Mouse (Mus musculus) intestine, embryonic 16.5 days (tissue): ENCODE results near the gene Papolb. TPM values are rescaled to one million over a fixed set of nuclear protein-coding genes. Genes with fewer than 3 reads are reported as not detected.

Experiments used
- ATAC-seq: fragments of 200-750 bp; cut with Nextera tagmentation; 2 replicates; pipeline ENCODE4 v1.8.0; 2017; ENCODE audit warnings: moderate TSS enrichment, moderate library complexity
- H3K27ac ChIP-seq: fragments of 300-500 bp; sonication (generic); 2 replicates; pipeline ENCODE4 v1.5.1; 2014; ENCODE audit warnings: mild to moderate bottlenecking, low read length
- H3K27me3 ChIP-seq: fragments of 300-500 bp; sonication (generic); replicated peaks from 2 replicates; pipeline ENCODE4 v1.6.1; 2014; ENCODE audit warnings: low read length, control low read depth, mixed read lengths; ENCODE audit not compliant: control insufficient read depth, insufficient read depth
- H3K36me3 ChIP-seq: fragments of 300-500 bp; sonication (generic); 2 replicates; pipeline ENCODE4 v1.6.1; 2014; ENCODE audit warnings: low read length, control low read depth; ENCODE audit not compliant: control insufficient read depth, insufficient read depth
- H3K4me1 ChIP-seq: fragments of 300-500 bp; sonication (generic); 2 replicates; pipeline ENCODE4 v1.6.1; 2014; ENCODE audit warnings: low read length, control low read depth, mixed read lengths; ENCODE audit not compliant: control insufficient read depth, insufficient read depth
- H3K4me2 ChIP-seq: fragments of 300-500 bp; sonication (generic); 2 replicates; pipeline ENCODE4 v1.6.1; 2014; ENCODE audit warnings: low read depth, low read length, control low read depth
- H3K4me3 ChIP-seq: fragments of 300-500 bp; sonication (generic); 2 replicates; pipeline ENCODE4 v1.5.1; 2014; ENCODE audit warnings: mild to moderate bottlenecking, low read length
- H3K9ac ChIP-seq: fragments of 300-500 bp; sonication (generic); 2 replicates; pipeline ENCODE4 v1.6.1; 2014; ENCODE audit warnings: low read depth, low read length
- H3K9me3 ChIP-seq: fragments of 300-500 bp; sonication (generic); 2 replicates; pipeline ENCODE4 v1.6.1; 2016; ENCODE audit warnings: low read length, control low read depth; ENCODE audit not compliant: control insufficient read depth
- WGBS: fragments of 180-500 bp; shearing (Covaris S2); extraction: QIAGEN DNeasy Blood & Tissue Kit; methylation state at CpG from one replicate; pipeline ENCODE4 v1.1.7; 2014; 5-methylcytosine and 5-hydroxymethylcytosine counted together
- polyA plus RNA-seq: library from polyadenylated mRNA; unstranded; fragments of >200 nt; fragmentation: Nextera tagmentation; extraction: Ambion mirVana; gene quantifications from 2 replicates; pipeline ENCODE4 v1.2.1, GENCODE M21; 2015

The Papolb gene
- polyA plus RNA-seq, 1 experiment from 2014 or later: not detected

- no peak overlapping the region for H3K4me3 ChIP-seq
- H3K27me3 ChIP-seq: no peaks in the 10 kb centered on the region
- H3K9ac ChIP-seq: no peak overlapping the region
- H3K9me3 ChIP-seq: no peaks in the 10 kb centered on the region
- WGBS: 78% methylated on average over 3 of the region's 3 CpGs
- no peaks in the 10 kb centered on the region for H3K36me3 ChIP-seq
- H3K4me1 ChIP-seq: peaks cover 9% of the 10 kb centered on the region
- no peak overlapping the region for H3K4me2 ChIP-seq
- no peak overlapping the region for H3K27ac ChIP-seq
- ATAC-seq: no peak
Measured at GRCm38 (mm10) chr5:142504175-142504574, 25.7 kb downstream of the Papolb start.

- Histone ChIP-seq H3K9ac (no peak overlapping the region), H3K4me2 (no peak overlapping the region), H3K27ac (no peak overlapping the region), H3K36me3 (no peaks in the 10 kb centered on the region), H3K4me3 (no peak overlapping the region), H3K27me3 (no peaks in the 10 kb centered on the region), H3K9me3 (no peaks in the 10 kb centered on the region), H3K4me1 (peaks cover 6% of the 10 kb centered on the region; the same call in 1 of the 2 replicates)
- peak; percentile 88 for ATAC-seq
- 3% methylated on average over 3 of the region's 3 CpGs for WGBS
Measured at GRCm38 (mm10) chr5:142502414-142502813, 27.5 kb downstream of the Papolb start.

GRCm38 (mm10) chr5:142500918-142501317 lies 29.0 kb downstream of the Papolb start:
- ATAC-seq: peak; percentile 62
- Histone ChIP-seq H3K9me3 (no peaks in the 10 kb centered on the region), H3K4me1 (peaks cover 6% of the 10 kb centered on the region; the same call in 1 of the 2 replicates), H3K9ac (no peak overlapping the region), H3K27me3 (no peaks in the 10 kb centered on the region), H3K4me3 (no peak overlapping the region), H3K27ac (no peak overlapping the region), H3K4me2 (no peak overlapping the region), H3K36me3 (no peaks in the 10 kb centered on the region)
- 64% methylated on average over 10 of the region's 10 CpGs for WGBS

GRCm38 (mm10) chr5:142498964-142499363 lies 30.9 kb downstream of the Papolb start:
- no peaks in the 10 kb centered on the region for H3K27me3 ChIP-seq
- H3K4me3 ChIP-seq: no peak overlapping the region
- 60% methylated on average over 3 of the region's 3 CpGs for WGBS
- ATAC-seq: no peak
- H3K4me1 ChIP-seq: peaks cover 6% of the 10 kb centered on the region; the same call in 1 of the 2 replicates
- no peaks in the 10 kb centered on the region for H3K9me3 ChIP-seq
- H3K27ac ChIP-seq: no peak overlapping the region
- H3K36me3 ChIP-seq: no peaks in the 10 kb centered on the region
- H3K4me2 ChIP-seq: no peak overlapping the region
- H3K9ac ChIP-seq: no peak overlapping the region

- 60% methylated on average over 14 of the region's 14 CpGs for WGBS
- no peak overlapping the region for H3K27ac ChIP-seq
- H3K4me1 ChIP-seq: peaks cover 3% of the 10 kb centered on the region; the same call in 1 of the 2 replicates
- ATAC-seq: no peak
- H3K4me3 ChIP-seq: no peak overlapping the region
- H3K27me3 ChIP-seq: no peaks in the 10 kb centered on the region
- H3K36me3 ChIP-seq: no peaks in the 10 kb centered on the region
- H3K4me2 ChIP-seq: no peak overlapping the region
- no peaks in the 10 kb centered on the region for H3K9me3 ChIP-seq
- H3K9ac ChIP-seq: no peak overlapping the region
Measured at GRCm38 (mm10) chr5:142495321-142496096, 34.4 kb downstream of the Papolb start.

- no peak overlapping the region for H3K27ac ChIP-seq
- H3K4me3 ChIP-seq: no peak overlapping the region
- H3K27me3 ChIP-seq: no peaks in the 10 kb centered on the region
- no peaks in the 10 kb centered on the region for H3K36me3 ChIP-seq
- WGBS: 78% methylated on average over 3 of the region's 3 CpGs
- no peak for ATAC-seq
- no peak overlapping the region for H3K4me2 ChIP-seq
- H3K4me1 ChIP-seq: no peaks in the 10 kb centered on the region
- H3K9ac ChIP-seq: no peak overlapping the region
- no peaks in the 10 kb centered on the region for H3K9me3 ChIP-seq
Measured at GRCm38 (mm10) chr5:142493307-142493706, 36.6 kb downstream of the Papolb start.

GRCm38 (mm10) chr5:142489955-142490707 lies 39.7 kb downstream of the Papolb start:
- Histone ChIP-seq H3K4me2 (no peak overlapping the region), H3K9me3 (no peaks in the 10 kb centered on the region), H3K4me1 (no peaks in the 10 kb centered on the region), H3K36me3 (no peaks in the 10 kb centered on the region), H3K27ac (no peak overlapping the region), H3K4me3 (no peak overlapping the region), H3K9ac (no peak overlapping the region), H3K27me3 (no peaks in the 10 kb centered on the region)
- ATAC-seq: no peak
- 69% methylated on average over 9 of the region's 9 CpGs for WGBS

GRCm38 (mm10) chr5:142486654-142487053 lies 43.2 kb downstream of the Papolb start:
- no peak overlapping the region for H3K9ac ChIP-seq
- WGBS: 60% methylated on average over 9 of the region's 9 CpGs
- no peaks in the 10 kb centered on the region for H3K27me3 ChIP-seq
- no peak overlapping the region for H3K27ac ChIP-seq
- no peaks in the 10 kb centered on the region for H3K4me1 ChIP-seq
- ATAC-seq: no peak
- H3K9me3 ChIP-seq: no peaks in the 10 kb centered on the region
- H3K4me2 ChIP-seq: no peak overlapping the region
- no peak overlapping the region for H3K4me3 ChIP-seq
- no peaks in the 10 kb centered on the region for H3K36me3 ChIP-seq

GRCm38 (mm10) chr5:142483581-142483980 lies 46.3 kb downstream of the Papolb start:
- Histone ChIP-seq H3K4me3 (no peak overlapping the region), H3K9ac (no peak overlapping the region), H3K9me3 (no peaks in the 10 kb centered on the region), H3K4me2 (no peak overlapping the region), H3K4me1 (no peaks in the 10 kb centered on the region), H3K27ac (no peak overlapping the region), H3K36me3 (no peaks in the 10 kb centered on the region), H3K27me3 (no peaks in the 10 kb centered on the region)
- no peak for ATAC-seq
- 93% methylated on average over 5 of the region's 5 CpGs for WGBS
